In genomic region chr17:49779576-49779975, GRCm38 (mm10) we compare ENCODE assay signal across 10 mouse cellular contexts.
A peak's percentile ranks its signal among the peaks of the same experiment; 100 is the strongest.
DNase-seq lines count a peak whose midpoint lies in the region; ATAC-seq lines count a peak whose summit lies in the region.
"Had no signal": no experiment of that assay in that cellular context is flagged by ENCODE, and none has a peak within 500 bp of the region (broad histone marks: within the 10 kb centered on the region; RNA-seq: fewer than 3 reads in every experiment).

No protein-coding gene starts in this region.

- H3K9me3 ChIP-seq in kidney, embryonic 15.5 days (replicated peaks) = no peaks in the 10 kb centered on the region
- no peaks in the 10 kb centered on the region for H3K9me3 ChIP-seq in embryonic facial prominence, embryonic 13.5 days
- H3K9me3 ChIP-seq in limb, embryonic 12.5 days = no peaks in the 10 kb centered on the region
- H3K9me3 ChIP-seq in intestine, embryonic 16.5 days (ENCODE audit: control insufficient read depth, low read length) = no peaks in the 10 kb centered on the region

- no peak for ATAC-seq in kidney, embryonic 15.5 days (replicated peaks; ENCODE audit: low FRiP score)
- ATAC-seq in embryonic facial prominence, embryonic 13.5 days (ENCODE audit: insufficient number of reproducible peaks, insufficient read depth, low FRiP score, low TSS enrichment, low read depth) = 0 out of 2 replicates have a peak, but pooled peaks have one; percentile 64
- no peak for ATAC-seq in limb, embryonic 12.5 days (ENCODE audit: insufficient number of reproducible peaks, insufficient read depth, low FRiP score, low TSS enrichment, low read depth)
- no peak for ATAC-seq in intestine, embryonic 16.5 days
- ATAC-seq: Patski had no signal

- no peaks in the 10 kb centered on the region for H3K36me3 ChIP-seq in kidney, embryonic 15.5 days
- H3K36me3 ChIP-seq in embryonic facial prominence, embryonic 13.5 days = no peaks in the 10 kb centered on the region
- H3K36me3 ChIP-seq in limb, embryonic 12.5 days = no peaks in the 10 kb centered on the region
- H3K36me3 ChIP-seq in intestine, embryonic 16.5 days (ENCODE audit: control insufficient read depth, insufficient read depth, low read length) = no peaks in the 10 kb centered on the region

- no peak overlapping the region for H3K4me2 ChIP-seq in kidney, embryonic 15.5 days
- no peak overlapping the region for H3K4me2 ChIP-seq in embryonic facial prominence, embryonic 13.5 days
- no peak overlapping the region for H3K4me2 ChIP-seq in limb, embryonic 12.5 days
- H3K4me2 ChIP-seq in intestine, embryonic 16.5 days (ENCODE audit: low read depth, low read length) = no peak overlapping the region

- 71% methylated on average over 3 of the region's 3 CpGs for WGBS in kidney, embryonic 15.5 days
- WGBS in embryonic facial prominence, embryonic 13.5 days = 59% methylated on average over 3 of the region's 3 CpGs
- 65% methylated on average over 3 of the region's 3 CpGs for WGBS in limb, embryonic 12.5 days
- WGBS in intestine, embryonic 16.5 days = 69% methylated on average over 3 of the region's 3 CpGs

- H3K27me3 ChIP-seq in kidney, embryonic 15.5 days = no peaks in the 10 kb centered on the region
- H3K27me3 ChIP-seq in embryonic facial prominence, embryonic 13.5 days = no peaks in the 10 kb centered on the region
- H3K27me3 ChIP-seq in limb, embryonic 12.5 days = no peaks in the 10 kb centered on the region
- no peaks in the 10 kb centered on the region for H3K27me3 ChIP-seq in intestine, embryonic 16.5 days (replicated peaks; ENCODE audit: control insufficient read depth, insufficient read depth, low read length)
- H3K27me3 ChIP-seq: Patski had no signal

- H3K4me1 ChIP-seq in kidney, embryonic 15.5 days = peaks cover 18% of the 10 kb centered on the region
- peaks cover 23% of the 10 kb centered on the region for H3K4me1 ChIP-seq in embryonic facial prominence, embryonic 13.5 days
- H3K4me1 ChIP-seq in limb, embryonic 12.5 days (replicated peaks) = peaks cover 20% of the 10 kb centered on the region
- no peaks in the 10 kb centered on the region for H3K4me1 ChIP-seq in intestine, embryonic 16.5 days (ENCODE audit: control insufficient read depth, insufficient read depth, low read length)

- no peak overlapping the region for H3K27ac ChIP-seq in kidney, embryonic 15.5 days
- 0 out of 2 replicates have a peak overlapping the region, but pooled peaks have one; percentile 14 for H3K27ac ChIP-seq in embryonic facial prominence, embryonic 13.5 days
- 0 out of 2 replicates have a peak overlapping the region, but pooled peaks have one; percentile 57 for H3K27ac ChIP-seq in limb, embryonic 12.5 days
- no peak overlapping the region for H3K27ac ChIP-seq in intestine, embryonic 16.5 days (ENCODE audit: low read length)
- H3K27ac ChIP-seq: left cerebral cortex, adult 2 months had no signal

- DNase-seq in kidney, adult 11 months = peak; percentile 39
- DNase-seq in adrenal gland, adult 2 months = peak; percentile 37
- DNase-seq in lung, postnatal 36 days = no peak
- DNase-seq: thymus, adult 18-20 months had no signal

- H3K4me3 ChIP-seq in kidney, embryonic 15.5 days (replicated peaks) = no peak overlapping the region
- H3K4me3 ChIP-seq in embryonic facial prominence, embryonic 13.5 days = no peak overlapping the region
- H3K4me3 ChIP-seq in limb, embryonic 12.5 days (replicated peaks) = no peak overlapping the region
- H3K4me3 ChIP-seq in intestine, embryonic 16.5 days (ENCODE audit: low read length) = no peak overlapping the region
- H3K4me3 ChIP-seq: left cerebral cortex, adult 2 months had no signal

- no peak overlapping the region for H3K9ac ChIP-seq in kidney, embryonic 15.5 days
- no peak overlapping the region for H3K9ac ChIP-seq in embryonic facial prominence, embryonic 13.5 days
- no peak overlapping the region for H3K9ac ChIP-seq in limb, embryonic 12.5 days (replicated peaks)
- no peak overlapping the region for H3K9ac ChIP-seq in intestine, embryonic 16.5 days (ENCODE audit: low read depth, low read length)

Comparison
In these comparisons a context has a peak if more than half of its experiments do, and no peak if none do; other contexts are left out.
1. H3K27ac ChIP-seq: peak in embryonic facial prominence, embryonic 13.5 days (single experiment) and limb, embryonic 12.5 days (single experiment); none in kidney, embryonic 15.5 days (single experiment) and intestine, embryonic 16.5 days (single experiment).